Mouse (Mus musculus): ENCODE measurements at regions not wholly inside any gene's neighbourhood (a gene's known extent, or its start where the extent isn't known, plus 50 kb on each side); places are given as distances from the start of the nearest gene placed in this dataset.

DNA sequence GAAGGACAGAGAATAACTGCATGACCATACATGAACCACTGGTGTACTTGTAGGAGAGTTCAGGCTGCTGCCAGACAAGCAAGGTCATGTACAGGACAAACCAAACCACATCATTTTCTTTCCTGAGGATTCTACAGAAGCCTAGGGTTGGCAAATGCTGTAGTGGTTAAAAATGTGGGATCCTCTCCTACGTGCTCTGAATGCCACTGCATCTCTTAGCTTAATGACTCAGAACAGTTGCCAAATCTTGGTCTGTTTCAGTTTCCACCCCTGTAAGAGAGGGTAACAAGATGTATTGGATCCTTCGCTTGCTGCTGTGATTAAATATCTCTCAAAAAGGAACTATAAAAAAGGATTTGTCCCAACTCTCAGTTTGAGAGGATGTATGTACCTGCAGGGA lies 938.1 kb downstream of the 4930444P10Rik start:
- no peak for DNase-seq (ENCODE audit: low spot score in 2 of 2)

DNA sequence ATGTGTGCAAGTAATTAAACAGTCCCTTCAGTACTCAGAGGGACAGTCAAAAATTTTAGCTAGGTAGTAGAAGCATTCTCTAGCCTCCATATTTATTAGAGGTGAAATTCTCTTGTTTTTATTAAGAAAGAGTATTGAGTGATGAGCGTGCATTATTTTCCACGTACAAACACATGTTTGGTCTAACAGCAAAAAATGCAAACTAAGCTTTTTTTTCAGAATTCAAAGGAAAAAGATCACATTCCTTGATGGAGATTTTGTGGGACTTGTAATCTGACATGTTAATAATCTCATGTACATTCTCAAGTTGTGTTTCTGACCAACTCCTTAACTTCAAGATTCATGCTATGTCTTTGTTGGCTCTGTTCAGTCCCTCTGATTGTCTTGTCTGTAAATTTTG lies 939.2 kb downstream of the 4930444P10Rik start:
- DNase-seq (ENCODE audit: low spot score in 2 of 2): no peak

DNA sequence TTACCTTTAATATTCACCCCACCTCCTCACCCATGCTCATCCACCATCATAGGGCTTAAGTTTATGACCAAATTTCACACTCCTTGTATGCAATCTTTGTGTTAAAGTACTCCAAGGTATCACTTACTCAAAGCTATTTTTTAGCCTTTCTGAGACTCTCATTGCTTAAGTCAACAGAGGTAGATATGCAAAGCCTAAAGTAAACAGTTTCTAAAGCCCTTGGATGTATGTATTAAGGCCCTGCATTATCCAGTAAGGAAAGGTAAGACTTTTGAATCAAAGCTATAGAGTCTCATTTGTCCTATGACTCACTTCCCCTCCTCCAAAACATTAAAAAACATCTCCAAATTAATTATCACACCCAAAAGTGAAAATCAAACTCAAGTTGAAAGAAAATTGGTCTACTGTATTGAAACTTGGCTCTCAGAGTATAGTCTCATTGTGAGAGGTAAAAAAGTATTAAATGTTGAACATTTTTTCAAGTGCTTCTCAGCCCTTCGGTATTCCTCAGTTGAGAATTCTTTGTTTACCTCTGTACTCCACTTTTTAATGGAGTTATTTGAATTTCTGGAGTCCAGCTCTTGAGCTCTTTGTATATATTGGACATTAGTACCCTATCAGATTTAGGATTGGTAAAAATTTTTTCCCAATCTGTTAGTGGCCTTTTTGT lies 949.1 kb downstream of the 4930444P10Rik start:
- no peak for DNase-seq (ENCODE audit: low spot score in 2 of 2)

DNA sequence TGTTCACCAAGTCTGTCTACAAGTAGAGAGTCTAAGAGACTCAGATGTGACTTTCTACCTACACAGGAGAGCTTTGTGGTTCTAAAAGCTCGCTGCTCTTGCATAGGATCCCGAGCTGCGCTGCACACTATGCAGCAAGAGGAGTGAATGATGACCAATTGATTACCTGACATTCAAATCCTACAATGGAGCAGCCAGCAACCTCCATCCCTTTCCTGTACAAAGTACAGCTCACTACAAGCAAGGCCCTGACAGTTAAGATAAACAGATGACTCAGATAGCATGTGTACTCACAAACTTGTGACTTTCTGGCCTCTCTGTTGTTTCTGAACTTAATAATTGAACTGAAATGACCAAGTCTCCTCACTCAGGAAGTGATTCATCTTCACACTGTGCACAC lies 974.7 kb downstream of the 4930444P10Rik start:
- no peak for DNase-seq (ENCODE audit: low spot score in 2 of 2)

DNA sequence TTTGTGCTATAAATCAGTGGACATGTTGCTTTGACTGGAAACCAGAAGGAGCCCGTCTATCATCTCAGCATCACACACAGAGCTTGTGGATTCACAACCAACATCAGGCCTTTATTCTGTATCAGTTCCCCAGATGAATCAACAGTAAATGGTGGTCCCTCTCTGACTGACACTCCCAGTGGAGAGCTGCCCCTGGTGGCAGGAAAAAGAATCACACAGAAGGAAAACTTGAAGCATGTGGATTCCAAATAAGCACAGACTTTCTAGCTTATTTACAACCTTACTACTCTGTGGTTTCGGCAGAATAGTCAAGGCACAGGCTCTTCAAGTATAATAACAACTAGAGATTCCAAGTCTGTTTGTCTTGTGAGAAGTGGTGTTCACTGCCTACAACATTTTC lies 981.7 kb downstream of the 4930444P10Rik start:
- DNase-seq (ENCODE audit: low spot score in 2 of 2): no peak

DNA sequence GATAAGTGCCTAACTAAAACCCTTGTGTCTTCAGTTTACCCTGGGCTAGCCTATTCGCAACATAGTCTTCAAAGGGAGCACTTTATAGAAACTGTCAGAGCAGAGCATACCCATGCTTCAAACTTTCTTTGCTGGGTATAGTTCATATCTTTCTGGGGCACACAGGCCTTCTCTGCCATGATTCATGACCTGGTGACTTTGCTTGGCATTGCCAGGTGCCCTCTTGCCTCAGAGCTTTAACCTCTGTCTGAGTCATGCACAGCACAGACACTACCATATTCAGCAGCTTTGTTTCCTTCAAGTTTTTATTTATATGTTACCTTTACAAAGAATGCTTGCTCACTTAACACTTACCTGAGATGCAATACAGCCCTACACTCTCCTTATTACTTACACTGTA lies 1022.8 kb downstream of the 4930444P10Rik start:
- DNase-seq (ENCODE audit: low spot score in 2 of 2): no peak

DNA sequence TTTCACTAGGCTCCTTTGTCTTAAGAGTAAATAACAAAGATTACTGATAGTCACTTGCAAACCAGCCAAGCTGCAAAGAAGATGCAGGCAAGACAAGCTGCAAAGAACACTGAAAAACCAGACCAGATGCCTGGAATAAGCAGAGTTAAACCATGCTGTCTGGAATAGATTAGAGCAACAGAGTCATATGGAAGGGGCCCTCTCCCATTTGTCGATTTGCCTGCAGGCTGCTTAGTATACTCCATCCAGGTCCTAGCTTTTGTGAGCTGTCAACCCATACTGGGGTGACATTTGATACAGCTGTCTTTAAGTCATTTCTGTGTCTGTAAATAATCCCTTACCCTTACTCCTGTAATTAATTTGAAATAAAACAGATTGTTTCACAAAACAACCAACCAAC lies 1059.1 kb downstream of the 4930444P10Rik start:
- no peak for DNase-seq (ENCODE audit: low spot score in 2 of 2)

DNA sequence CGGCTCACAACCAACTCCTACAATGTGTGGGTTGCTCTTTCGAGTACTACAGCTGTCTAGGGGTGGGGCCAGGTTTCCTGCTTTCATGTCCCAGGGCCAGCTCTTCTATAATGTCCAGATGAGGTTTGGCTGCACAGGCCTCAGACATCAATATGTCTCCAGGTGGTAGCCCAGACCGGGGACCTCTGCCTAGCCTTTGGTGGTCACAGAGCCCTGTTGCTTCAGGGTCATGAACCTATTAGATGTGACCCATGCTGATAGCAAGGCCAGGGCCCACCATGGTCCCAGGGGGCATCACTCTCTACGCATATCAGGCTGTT lies 1074.7 kb downstream of the 4930444P10Rik start:
- no peak for DNase-seq (ENCODE audit: low spot score in 2 of 2)

DNA sequence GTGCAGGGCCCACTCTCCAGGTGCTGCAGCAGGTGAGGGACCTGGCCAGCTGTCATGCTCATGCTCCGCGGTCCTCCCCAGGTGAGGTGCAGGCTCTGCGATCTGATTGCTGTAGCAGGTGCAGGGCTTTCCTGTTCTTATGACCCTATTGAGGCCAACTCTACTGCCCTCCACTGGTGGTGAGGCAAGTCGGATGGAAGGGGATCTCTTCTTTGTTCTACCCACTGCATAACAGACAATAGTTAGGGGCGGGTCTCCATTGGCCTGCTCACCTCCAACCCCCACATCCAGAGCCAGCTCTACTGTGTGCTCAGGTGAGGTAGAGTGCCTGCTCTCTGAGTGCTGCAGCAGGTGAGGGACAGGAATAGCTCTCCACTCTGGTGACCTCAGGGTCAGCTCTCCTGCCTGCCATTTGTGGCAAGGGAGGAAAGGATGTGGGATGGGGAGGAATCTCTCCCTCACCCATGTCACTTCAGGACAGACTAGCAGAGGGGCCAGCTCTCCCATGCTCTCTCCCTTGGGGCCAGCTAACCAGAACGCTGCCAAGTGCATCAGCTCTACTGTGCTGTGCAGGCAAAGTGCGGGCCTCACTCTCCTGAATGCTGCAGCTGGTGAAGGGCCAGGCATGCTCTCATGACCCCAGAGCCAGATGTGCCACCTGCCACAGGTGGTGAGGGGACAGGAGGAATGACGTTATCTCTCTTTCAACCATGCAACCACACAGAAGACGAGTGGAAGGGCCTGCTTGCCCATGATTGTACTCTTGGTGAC lies 1075.3 kb downstream of the 4930444P10Rik start:
- DNase-seq (ENCODE audit: low spot score in 2 of 2): no peak

DNA sequence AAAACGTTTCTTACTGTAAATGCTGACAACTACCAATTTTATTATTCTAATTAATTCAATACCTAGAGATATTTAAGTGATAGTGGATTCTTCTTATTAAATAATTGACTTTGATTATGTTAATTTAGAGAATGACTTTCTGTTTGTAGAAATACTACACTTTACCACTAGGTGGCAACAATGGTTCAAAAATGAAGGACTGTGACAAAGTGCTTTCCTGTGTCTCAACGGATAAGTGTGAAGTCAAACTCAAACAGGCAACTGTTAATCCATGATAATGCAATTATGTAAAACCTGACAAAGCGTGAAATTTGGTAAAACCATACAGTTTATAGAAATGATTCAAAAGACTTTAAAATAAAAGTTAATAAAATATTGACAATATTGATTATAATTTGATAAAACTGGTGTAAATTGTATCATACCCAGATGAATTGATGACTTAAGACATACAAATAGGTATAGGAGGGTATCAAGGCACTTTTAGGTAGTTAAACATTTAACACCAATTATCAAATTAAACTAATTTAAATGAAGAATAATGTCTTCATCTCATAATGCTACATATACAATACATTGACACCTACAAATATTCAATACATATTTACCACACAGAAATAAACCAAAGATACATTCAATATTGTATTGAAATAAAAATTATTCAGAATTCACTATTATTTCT lies 1085.3 kb downstream of the 4930444P10Rik start:
- peak in 1 of 2 experiments; percentile 31 for DNase-seq (ENCODE audit: low spot score in 2 of 2)

DNA sequence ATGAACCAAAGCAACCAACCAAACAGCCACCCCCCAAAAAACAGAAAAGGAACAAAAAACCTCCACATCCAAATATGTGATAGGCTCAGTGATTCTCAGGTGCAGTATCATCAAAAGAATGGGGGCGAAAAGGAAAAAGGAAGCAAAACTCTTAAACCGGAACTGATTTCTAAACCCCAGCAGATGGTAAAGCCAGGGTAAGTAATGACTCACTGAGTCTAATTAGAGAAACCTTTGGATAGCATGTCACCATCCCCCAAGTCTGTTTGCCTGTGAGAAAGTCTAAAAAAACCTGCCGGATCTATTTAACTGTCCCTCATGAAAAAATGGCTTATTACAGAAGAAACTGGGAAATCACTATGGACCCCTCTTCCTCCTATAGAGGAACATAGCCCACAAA lies 1097.8 kb downstream of the 4930444P10Rik start:
- no peak for DNase-seq (ENCODE audit: low spot score in 2 of 2)

DNA sequence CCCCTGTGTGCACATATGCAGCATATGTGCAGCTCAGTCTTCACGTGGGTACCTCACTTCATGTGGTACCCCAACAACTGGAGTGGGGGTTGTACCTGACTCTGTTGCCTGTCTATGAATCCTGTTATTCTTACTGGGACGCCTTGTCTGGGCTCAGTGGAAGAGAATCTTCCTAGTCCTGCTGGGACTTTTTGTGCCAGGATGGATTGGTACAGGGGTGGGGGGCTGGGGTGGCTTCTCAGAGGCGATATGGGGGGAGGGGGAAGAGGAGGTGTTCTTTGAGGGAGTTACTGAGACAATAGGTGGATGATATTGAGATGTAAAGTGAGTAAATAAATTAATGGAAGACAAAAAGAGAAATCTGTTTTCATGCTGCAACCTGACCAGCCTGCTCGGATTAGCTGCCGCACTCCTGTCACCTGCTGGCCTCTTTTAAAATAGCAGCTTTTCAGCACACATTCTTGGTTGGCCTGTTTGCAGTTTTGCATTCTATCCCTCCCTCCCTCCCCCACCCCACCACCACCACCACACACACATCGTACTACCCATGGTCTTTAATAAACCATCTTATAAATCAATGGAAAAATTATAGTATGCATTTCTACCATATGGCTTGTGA lies 1112.9 kb downstream of the 4930444P10Rik start:
- DNase-seq (ENCODE audit: low spot score in 2 of 2): peak in 1 of 2 experiments; percentile 5

All from thymus, postnatal 10 days (tissue).